Mouse (Mus musculus): ENCODE measurements around the gene Plagl1.

GRCm38 (mm10) chr10:13140434-13140833 is 80.1 kb downstream of the Plagl1 start:
- TF ChIP-seq CTCF (IDR thresholded peaks at IDR 0.05; ENCODE audit: low read depth, low read length) (no peak), GATA1 (IDR thresholded peaks at IDR 0.05; ENCODE audit: borderline replicate concordance, low read length) (no peak), TAL1 (conservative IDR thresholded peaks at IDR 0.05; ENCODE audit: low read depth, low read length) (no peak)

Data from G1E (cell line).